Mouse (Mus musculus): Measurements from ENCODE around the gene Arl6. TPM values are rescaled to one million over a fixed set of nuclear protein-coding genes. Genes with fewer than 3 reads are reported as not detected.

The Arl6 gene
- polyA plus RNA-seq, 1 experiment from 2014 or later = 31.2 TPM

DNA sequence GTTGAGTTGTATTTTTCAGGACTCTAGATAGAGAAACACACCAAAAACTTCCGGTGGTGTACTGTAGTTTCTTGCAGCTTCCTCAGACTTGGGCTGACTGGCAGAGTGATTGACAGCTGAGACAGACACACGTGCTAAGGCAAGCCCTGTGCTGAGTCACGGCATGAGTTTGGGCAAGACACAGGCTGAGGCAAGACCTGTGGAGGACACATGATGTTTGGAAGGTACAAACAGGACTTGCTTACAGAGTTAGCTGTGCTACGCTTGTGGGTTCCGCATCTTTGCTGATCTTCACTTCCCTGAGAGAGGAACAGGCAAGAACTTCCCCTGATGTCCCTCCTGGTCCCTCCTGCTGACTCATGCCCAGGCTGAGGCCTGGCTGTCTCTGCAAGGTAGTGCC is 55.7 kb downstream of the Arl6 start:
- no peaks in the 10 kb centered on the region for H3K36me3 ChIP-seq (ENCODE audit: control insufficient read depth, insufficient read depth, low read length)
- no peak overlapping the region for H3K27ac ChIP-seq (ENCODE audit: low read length)
- ATAC-seq (ENCODE audit: insufficient number of reproducible peaks, insufficient read depth, low FRiP score, low read depth) = no peak
- no peaks in the 10 kb centered on the region for H3K9me3 ChIP-seq (ENCODE audit: control insufficient read depth, low read depth, low read length)
- H3K4me2 ChIP-seq (replicated peaks; ENCODE audit: low read depth, low read length) = no peak overlapping the region
- H3K9ac ChIP-seq (replicated peaks; ENCODE audit: low read depth, low read length) = no peak overlapping the region
- no peaks in the 10 kb centered on the region for H3K27me3 ChIP-seq (ENCODE audit: control insufficient read depth, insufficient read depth, low read length)
- H3K4me3 ChIP-seq (ENCODE audit: low read depth, low read length) = no peak overlapping the region
- 0 out of 2 replicates have a peak, but pooled peaks cover 7% of the 10 kb centered on the region for H3K4me1 ChIP-seq (ENCODE audit: control insufficient read depth, insufficient read depth, low read length)
- 84% methylated on average over 5 of the region's 5 CpGs for WGBS

DNA sequence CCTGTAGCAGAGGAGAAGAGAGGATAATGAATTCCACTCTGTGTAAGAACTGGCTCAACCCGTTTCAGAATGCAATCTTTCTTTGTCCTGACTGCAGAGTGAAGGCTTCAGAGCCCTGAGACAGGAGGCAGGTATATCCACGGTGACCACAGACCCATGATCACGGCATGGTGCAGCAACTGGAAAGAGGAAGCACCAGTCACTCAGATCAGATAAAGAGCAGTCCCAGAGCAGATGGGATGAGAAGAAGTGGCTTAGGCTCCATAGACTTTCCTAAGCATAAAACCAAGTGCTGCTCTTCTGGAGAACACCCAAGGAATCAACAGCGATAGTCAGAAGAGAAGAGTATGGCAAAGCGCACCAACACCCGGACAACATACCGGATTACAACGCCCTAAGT is 60.0 kb downstream of the Arl6 start:
- H3K27ac ChIP-seq (ENCODE audit: low read length) = no peak overlapping the region
- no peaks in the 10 kb centered on the region; the same call in 1 of the 2 replicates for H3K36me3 ChIP-seq (ENCODE audit: control insufficient read depth, insufficient read depth, low read length)
- H3K4me2 ChIP-seq (replicated peaks; ENCODE audit: low read depth, low read length) = no peak overlapping the region
- H3K4me1 ChIP-seq (ENCODE audit: control insufficient read depth, insufficient read depth, low read length) = no peaks in the 10 kb centered on the region
- H3K27me3 ChIP-seq (ENCODE audit: control insufficient read depth, insufficient read depth, low read length) = no peaks in the 10 kb centered on the region
- no peaks in the 10 kb centered on the region for H3K9me3 ChIP-seq (ENCODE audit: control insufficient read depth, low read depth, low read length)
- H3K9ac ChIP-seq (replicated peaks; ENCODE audit: low read depth, low read length) = no peak overlapping the region
- ATAC-seq (ENCODE audit: insufficient number of reproducible peaks, insufficient read depth, low FRiP score, low read depth) = no peak
- 76% methylated on average over 8 of the region's 8 CpGs for WGBS
- H3K4me3 ChIP-seq (ENCODE audit: low read depth, low read length) = no peak overlapping the region

DNA sequence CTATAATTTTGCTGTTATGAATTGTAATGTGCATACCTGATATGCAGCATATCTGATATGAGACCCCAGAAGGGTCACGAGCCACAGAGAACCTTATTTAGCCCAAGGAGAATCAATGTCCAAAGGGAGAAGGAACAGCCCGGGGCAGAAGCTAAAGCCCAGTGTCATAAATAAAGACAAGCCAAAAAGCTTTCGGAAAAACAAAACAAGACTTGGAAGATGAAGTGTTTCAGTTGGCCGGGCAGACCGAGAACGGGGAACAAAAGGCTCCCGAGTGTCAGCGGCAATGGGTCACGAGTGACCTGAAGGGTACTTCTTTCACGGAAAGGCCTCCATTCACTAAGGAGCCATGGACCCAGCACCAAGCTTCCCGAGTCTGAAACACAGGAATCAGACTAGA is 65.2 kb downstream of the Arl6 start:
- no peak overlapping the region for H3K4me3 ChIP-seq (ENCODE audit: low read depth, low read length)
- 83% methylated on average over 11 of the region's 11 CpGs for WGBS
- no peaks in the 10 kb centered on the region for H3K4me1 ChIP-seq (ENCODE audit: control insufficient read depth, insufficient read depth, low read length)
- no peaks in the 10 kb centered on the region for H3K27me3 ChIP-seq (ENCODE audit: control insufficient read depth, insufficient read depth, low read length)
- no peak for ATAC-seq (ENCODE audit: insufficient number of reproducible peaks, insufficient read depth, low FRiP score, low read depth)
- no peaks in the 10 kb centered on the region for H3K9me3 ChIP-seq (ENCODE audit: control insufficient read depth, low read depth, low read length)
- no peak overlapping the region for H3K27ac ChIP-seq (ENCODE audit: low read length)
- no peaks in the 10 kb centered on the region; the same call in 1 of the 2 replicates for H3K36me3 ChIP-seq (ENCODE audit: control insufficient read depth, insufficient read depth, low read length)
- H3K9ac ChIP-seq (replicated peaks; ENCODE audit: low read depth, low read length) = no peak overlapping the region
- H3K4me2 ChIP-seq (replicated peaks; ENCODE audit: low read depth, low read length) = no peak overlapping the region

DNA sequence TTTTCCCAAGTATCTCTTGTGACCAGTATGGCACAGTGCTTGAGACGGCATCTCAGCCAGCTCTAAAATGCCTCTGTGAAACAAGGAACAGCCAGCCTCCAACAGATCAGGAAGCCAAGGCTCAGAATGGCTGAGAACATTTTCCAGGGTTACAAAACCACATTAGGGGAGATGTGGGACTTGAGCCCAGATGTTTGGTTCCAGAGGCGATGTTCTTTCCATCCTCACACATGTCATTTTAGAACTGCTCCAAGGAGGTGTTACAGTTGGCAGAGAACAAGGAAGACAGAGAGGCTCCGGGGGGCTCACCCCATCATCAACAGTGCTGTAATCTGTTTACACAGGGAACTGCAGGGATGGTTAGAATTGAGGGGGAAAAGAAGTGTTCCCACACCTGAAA is 66.5 kb downstream of the Arl6 start:
- no peaks in the 10 kb centered on the region; the same call in 1 of the 2 replicates for H3K36me3 ChIP-seq (ENCODE audit: control insufficient read depth, insufficient read depth, low read length)
- H3K4me2 ChIP-seq (replicated peaks; ENCODE audit: low read depth, low read length) = no peak overlapping the region
- H3K27ac ChIP-seq (ENCODE audit: low read length) = no peak overlapping the region
- no peak for ATAC-seq (ENCODE audit: insufficient number of reproducible peaks, insufficient read depth, low FRiP score, low read depth)
- peaks cover 3% of the 10 kb centered on the region; the same call in 1 of the 2 replicates for H3K4me1 ChIP-seq (ENCODE audit: control insufficient read depth, insufficient read depth, low read length)
- H3K27me3 ChIP-seq (ENCODE audit: control insufficient read depth, insufficient read depth, low read length) = no peaks in the 10 kb centered on the region
- 74% methylated on average over 3 of the region's 3 CpGs for WGBS
- H3K4me3 ChIP-seq (ENCODE audit: low read depth, low read length) = no peak overlapping the region
- no peak overlapping the region for H3K9ac ChIP-seq (replicated peaks; ENCODE audit: low read depth, low read length)
- no peaks in the 10 kb centered on the region for H3K9me3 ChIP-seq (ENCODE audit: control insufficient read depth, low read depth, low read length)

DNA sequence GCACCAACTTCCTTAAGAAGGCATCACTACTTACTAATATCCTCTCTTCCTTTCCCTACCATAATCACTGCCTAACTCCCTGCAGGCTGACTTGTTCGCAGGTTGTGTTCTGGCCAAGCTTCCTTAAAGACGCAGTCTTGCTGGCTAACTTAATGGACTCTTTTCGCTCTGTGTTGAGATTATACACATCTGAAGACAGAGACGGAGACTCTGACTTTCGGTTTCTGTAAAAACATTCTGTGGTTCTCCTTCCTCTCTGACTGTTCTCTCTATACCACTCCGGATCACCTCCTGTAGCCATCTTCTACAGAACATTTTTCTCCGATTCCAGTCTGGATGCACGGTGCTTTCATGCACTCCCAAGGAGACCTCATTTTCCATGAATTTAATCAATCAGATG is 68.4 kb downstream of the Arl6 start:
- Histone ChIP-seq H3K9me3 (ENCODE audit: control insufficient read depth, low read depth, low read length) (no peaks in the 10 kb centered on the region), H3K4me2 (replicated peaks; ENCODE audit: low read depth, low read length) (no peak overlapping the region), H3K4me1 (ENCODE audit: control insufficient read depth, insufficient read depth, low read length) (peaks cover 5% of the 10 kb centered on the region; the same call in 1 of the 2 replicates), H3K36me3 (ENCODE audit: control insufficient read depth, insufficient read depth, low read length) (no peaks in the 10 kb centered on the region; the same call in 1 of the 2 replicates), H3K27me3 (ENCODE audit: control insufficient read depth, insufficient read depth, low read length) (no peaks in the 10 kb centered on the region), H3K27ac (ENCODE audit: low read length) (no peak overlapping the region), H3K4me3 (ENCODE audit: low read depth, low read length) (no peak overlapping the region), H3K9ac (replicated peaks; ENCODE audit: low read depth, low read length) (no peak overlapping the region)
- WGBS = 88% methylated on average over 8 of the region's 8 CpGs
- ATAC-seq (ENCODE audit: insufficient number of reproducible peaks, insufficient read depth, low FRiP score, low read depth) = no peak

DNA sequence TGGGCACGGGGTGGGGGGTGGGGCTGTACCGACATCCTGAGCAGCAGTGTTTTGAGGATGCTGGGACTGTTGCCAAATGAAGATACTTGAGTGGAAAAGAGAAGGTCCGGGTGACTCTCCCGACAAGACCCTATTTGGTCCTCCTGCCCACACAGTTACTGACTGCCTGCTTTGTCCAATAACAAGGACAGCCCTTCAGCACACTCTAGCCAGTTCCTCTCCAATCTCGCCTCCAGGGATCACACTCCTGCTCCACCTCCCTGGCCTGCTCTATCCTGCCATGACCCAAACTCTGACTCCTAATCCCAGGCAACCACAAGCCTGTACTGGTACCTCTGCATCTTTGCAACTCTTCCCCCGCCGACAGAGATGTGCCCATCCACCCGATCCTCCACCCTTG is 69.4 kb downstream of the Arl6 start:
- no peaks in the 10 kb centered on the region for H3K27me3 ChIP-seq (ENCODE audit: control insufficient read depth, insufficient read depth, low read length)
- H3K4me1 ChIP-seq (ENCODE audit: control insufficient read depth, insufficient read depth, low read length) = peaks cover 5% of the 10 kb centered on the region; the same call in 1 of the 2 replicates
- H3K9ac ChIP-seq (replicated peaks; ENCODE audit: low read depth, low read length) = no peak overlapping the region
- no peak overlapping the region for H3K27ac ChIP-seq (ENCODE audit: low read length)
- peaks cover 5% of the 10 kb centered on the region; the same call in 1 of the 2 replicates for H3K36me3 ChIP-seq (ENCODE audit: control insufficient read depth, insufficient read depth, low read length)
- no peak overlapping the region for H3K4me3 ChIP-seq (ENCODE audit: low read depth, low read length)
- H3K4me2 ChIP-seq (replicated peaks; ENCODE audit: low read depth, low read length) = no peak overlapping the region
- H3K9me3 ChIP-seq (ENCODE audit: control insufficient read depth, low read depth, low read length) = no peaks in the 10 kb centered on the region
- ATAC-seq (ENCODE audit: insufficient number of reproducible peaks, insufficient read depth, low FRiP score, low read depth) = no peak
- 79% methylated on average over 8 of the region's 8 CpGs for WGBS

DNA sequence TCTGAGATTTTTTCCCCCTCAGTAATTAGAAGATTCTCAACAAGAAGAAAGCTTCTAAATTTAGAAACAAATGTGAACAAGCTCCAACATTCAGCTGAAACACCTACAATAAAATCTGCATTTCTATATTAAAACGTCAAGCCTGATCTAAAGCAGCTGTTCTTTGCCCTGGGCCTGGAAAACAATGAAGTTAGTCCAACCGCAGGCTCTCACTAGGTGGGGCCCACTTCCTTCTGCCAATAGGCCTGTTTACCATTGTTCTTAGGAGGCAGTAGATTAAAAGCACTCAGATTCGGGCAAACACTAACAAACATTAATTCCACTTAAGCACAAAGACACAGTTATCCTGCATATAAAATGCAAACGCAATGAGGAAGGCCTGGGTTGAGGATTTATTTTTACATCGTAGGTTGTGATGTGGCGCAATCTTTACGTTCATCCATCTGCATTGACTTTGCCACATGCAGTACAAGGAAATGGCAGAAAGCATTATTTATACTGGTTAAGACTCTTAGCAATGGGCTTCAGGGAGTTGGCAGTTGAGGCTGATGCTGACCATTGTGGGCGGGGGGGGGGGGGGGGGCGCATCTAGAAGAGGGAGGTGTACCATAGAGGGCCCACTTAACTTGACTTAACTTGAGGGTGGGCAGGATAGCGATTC is 71.3 kb downstream of the Arl6 start:
- Histone ChIP-seq H3K27ac (ENCODE audit: low read length) (no peak overlapping the region; the same call in 1 of the 2 replicates), H3K9me3 (ENCODE audit: control insufficient read depth, low read depth, low read length) (no peaks in the 10 kb centered on the region), H3K4me3 (ENCODE audit: low read depth, low read length) (no peak overlapping the region), H3K9ac (replicated peaks; ENCODE audit: low read depth, low read length) (no peak overlapping the region), H3K4me1 (ENCODE audit: control insufficient read depth, insufficient read depth, low read length) (peaks cover 5% of the 10 kb centered on the region; the same call in 1 of the 2 replicates), H3K4me2 (replicated peaks; ENCODE audit: low read depth, low read length) (no peak overlapping the region), H3K36me3 (ENCODE audit: control insufficient read depth, insufficient read depth, low read length) (peaks cover 7% of the 10 kb centered on the region; the same call in 1 of the 2 replicates), H3K27me3 (ENCODE audit: control insufficient read depth, insufficient read depth, low read length) (no peaks in the 10 kb centered on the region)
- ATAC-seq (ENCODE audit: insufficient number of reproducible peaks, insufficient read depth, low FRiP score, low read depth) = no peak
- 53% methylated on average over 10 of the region's 10 CpGs for WGBS

DNA sequence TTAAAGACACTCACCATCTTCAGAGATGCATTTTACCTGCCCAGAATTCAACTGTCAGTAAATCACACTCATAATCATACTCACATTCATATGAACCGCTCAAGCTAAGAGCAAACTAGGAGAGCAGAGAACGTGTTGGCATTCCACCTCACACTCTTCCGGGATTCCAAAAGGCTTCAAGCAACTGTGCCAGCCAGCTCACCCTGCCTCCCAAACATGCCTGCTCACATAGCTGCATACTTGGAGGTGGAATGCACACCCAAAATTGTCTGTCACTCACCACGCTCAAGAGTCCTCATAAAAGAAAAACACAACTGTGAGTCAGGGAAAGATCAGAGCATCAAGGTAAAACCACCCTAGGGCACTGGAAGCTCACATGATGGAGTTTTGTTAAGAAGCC is 72.8 kb downstream of the Arl6 start:
- Histone ChIP-seq H3K27ac (ENCODE audit: low read length) (no peak overlapping the region), H3K36me3 (ENCODE audit: control insufficient read depth, insufficient read depth, low read length) (peaks cover 7% of the 10 kb centered on the region; the same call in 1 of the 2 replicates), H3K4me1 (ENCODE audit: control insufficient read depth, insufficient read depth, low read length) (peaks cover 5% of the 10 kb centered on the region; the same call in 1 of the 2 replicates), H3K27me3 (ENCODE audit: control insufficient read depth, insufficient read depth, low read length) (no peaks in the 10 kb centered on the region), H3K9me3 (ENCODE audit: control insufficient read depth, low read depth, low read length) (no peaks in the 10 kb centered on the region), H3K4me3 (ENCODE audit: low read depth, low read length) (no peak overlapping the region), H3K9ac (replicated peaks; ENCODE audit: low read depth, low read length) (no peak overlapping the region), H3K4me2 (replicated peaks; ENCODE audit: low read depth, low read length) (no peak overlapping the region)
- 88% methylated on average over 4 of the region's 4 CpGs for WGBS
- ATAC-seq (ENCODE audit: insufficient number of reproducible peaks, insufficient read depth, low FRiP score, low read depth) = no peak

DNA sequence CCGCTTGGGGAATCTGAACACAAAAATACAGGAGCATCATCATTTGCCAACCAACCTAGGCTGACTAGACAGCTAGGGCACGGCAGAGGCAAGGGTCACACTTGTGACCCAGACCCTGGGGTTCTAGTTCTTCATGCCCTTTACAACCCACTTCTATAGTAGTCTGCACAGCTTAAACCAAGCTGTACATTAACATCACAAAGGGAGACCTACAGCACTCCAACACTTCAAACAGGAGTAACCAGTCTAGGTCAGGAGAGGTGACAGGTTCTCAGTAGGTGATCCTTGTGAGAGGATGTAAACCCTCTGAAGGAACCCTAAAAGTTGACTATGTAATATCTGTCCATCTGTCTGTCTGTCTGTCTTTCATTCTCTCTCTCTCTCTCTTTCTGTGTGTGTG is 73.6 kb downstream of the Arl6 start:
- H3K9ac ChIP-seq (replicated peaks; ENCODE audit: low read depth, low read length) = no peak overlapping the region
- H3K4me3 ChIP-seq (ENCODE audit: low read depth, low read length) = no peak overlapping the region
- no peak for ATAC-seq (ENCODE audit: insufficient number of reproducible peaks, insufficient read depth, low FRiP score, low read depth)
- WGBS = 67% methylated on average over 2 of the region's 2 CpGs
- H3K27me3 ChIP-seq (ENCODE audit: control insufficient read depth, insufficient read depth, low read length) = no peaks in the 10 kb centered on the region
- no peaks in the 10 kb centered on the region for H3K9me3 ChIP-seq (ENCODE audit: control insufficient read depth, low read depth, low read length)
- peaks cover 7% of the 10 kb centered on the region; the same call in 1 of the 2 replicates for H3K36me3 ChIP-seq (ENCODE audit: control insufficient read depth, insufficient read depth, low read length)
- no peak overlapping the region for H3K27ac ChIP-seq (ENCODE audit: low read length)
- peaks cover 5% of the 10 kb centered on the region; the same call in 1 of the 2 replicates for H3K4me1 ChIP-seq (ENCODE audit: control insufficient read depth, insufficient read depth, low read length)
- no peak overlapping the region for H3K4me2 ChIP-seq (replicated peaks; ENCODE audit: low read depth, low read length)
